Mouse (Mus musculus) liver, adult 2 months (tissue): ENCODE results near the gene Uqcc3. TPM values are rescaled to one million over a fixed set of nuclear protein-coding genes. Genes with fewer than 3 reads are reported as not detected.
"Not testable (repeated sequence)": the region's sequence is repeated elsewhere in the genome, so short reads cannot be mapped to it uniquely, and the experiment has no call there.

Experiments
- DNase-seq: peaks from one replicate; pipeline ENCODE4 v3.0.0-alpha.2; 2011; ENCODE audit warnings: low read depth, low spot score; ENCODE audit errors: extremely low read depth
- H3K27ac ChIP-seq: fragments of 200-500 bp; replicated peaks from 2 replicates; pipeline ENCODE4 v1.5.1; 2012; ENCODE audit warnings: low read depth, mild to moderate bottlenecking, control low read depth, inconsistent platforms, low read length; ENCODE audit not compliant: insufficient read depth
- H3K27me3 ChIP-seq: fragments of 200-500 bp; 2 replicates; pipeline ENCODE4 v1.6.1; 2012; ENCODE audit warnings: mild to moderate bottlenecking, moderate library complexity, low read length, inconsistent platforms; ENCODE audit not compliant: control insufficient read depth, insufficient read depth
- H3K36me3 ChIP-seq: fragments of 200-500 bp; 2 replicates; pipeline ENCODE4 v1.6.1; 2012; ENCODE audit warnings: low read length, inconsistent platforms; ENCODE audit not compliant: control insufficient read depth, insufficient read depth
- H3K4me1 ChIP-seq: fragments of 200-500 bp; 2 replicates; pipeline ENCODE4 v1.6.1; 2011; ENCODE audit warnings: low read length; ENCODE audit not compliant: control insufficient read depth, insufficient read depth
- H3K4me3 ChIP-seq: fragments of 200-500 bp; 2 replicates; pipeline ENCODE4 v1.5.1; 2011; ENCODE audit warnings: low read depth, mild to moderate bottlenecking, control low read depth, low read length, moderate library complexity; ENCODE audit not compliant: insufficient read depth
- H3K79me2 ChIP-seq: fragments of 200-500 bp; 2 replicates; pipeline ENCODE4 v1.6.1; 2012; ENCODE audit warnings: inconsistent platforms, mild to moderate bottlenecking, low read length, moderate library complexity; ENCODE audit not compliant: control insufficient read depth, insufficient read depth
- H3K9ac ChIP-seq: fragments of 200-500 bp; 2 replicates; pipeline ENCODE4 v1.6.1; 2012; ENCODE audit warnings: low read depth, mild to moderate bottlenecking, control low read depth, inconsistent platforms, low read length
- CTCF ChIP-seq: fragments of 200-500 bp; IDR thresholded peaks from 2 replicates; pipeline ENCODE4 v1.5.1; 2011; ENCODE audit warnings: low read depth, low read length, control low read depth
- POLR2A ChIP-seq: fragments of 200-500 bp; IDR thresholded peaks from 2 replicates; pipeline ENCODE4 v1.6.1; 2011; ENCODE audit warnings: low read length, control low read depth; ENCODE audit not compliant: insufficient read depth; ENCODE audit errors: extremely low read depth
- WGBS: fragments of 180-500 bp; shearing (Covaris S2); methylation state at CpG from one replicate; pipeline ENCODE4 v1.1.7; 2018; 5-methylcytosine and 5-hydroxymethylcytosine counted together
- polyA plus RNA-seq: library from polyadenylated mRNA; depleted of rRNA; stranded (reverse); fragments of >200 nt; gene quantifications from 2 replicates; pipeline ENCODE4 v1.2.3, GENCODE M21; 2012
- total RNA-seq: library from RNA; depleted of rRNA; stranded (reverse); fragments of >200 nt; gene quantifications from 2 replicates; pipeline ENCODE4 v1.2.3, GENCODE M21; 2014

The Uqcc3 gene
- total and polyA plus RNA-seq, 2 experiments: 27.7 to 32.6 TPM

DNA sequence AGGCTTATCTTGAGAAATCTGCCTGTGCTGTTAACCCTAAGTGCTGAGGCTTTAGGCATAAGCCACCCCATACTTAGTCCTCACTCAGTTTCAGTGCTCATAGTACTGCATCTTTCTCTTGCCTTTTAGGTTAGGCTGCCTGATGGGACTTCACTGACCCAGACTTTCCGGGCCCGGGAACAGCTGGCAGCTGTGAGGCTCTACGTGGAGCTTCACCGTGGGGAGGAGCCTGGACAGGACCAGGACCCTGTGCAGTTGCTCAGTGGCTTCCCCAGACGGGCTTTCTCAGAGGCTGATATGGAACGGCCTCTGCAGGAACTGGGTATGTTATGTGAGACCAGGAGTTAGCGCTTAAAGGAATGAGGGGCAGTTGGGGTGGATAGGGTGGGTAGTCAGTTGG is 5.7 kb downstream of the Uqcc3 start:
- no peak overlapping the region for H3K27ac ChIP-seq
- H3K36me3 ChIP-seq: peaks cover 17% of the 10 kb centered on the region
- peaks cover 12% of the 10 kb centered on the region; the same call in 1 of the 2 replicates for H3K4me1 ChIP-seq
- H3K9ac ChIP-seq: no peak overlapping the region
- H3K79me2 ChIP-seq: no peaks in the 10 kb centered on the region
- TF ChIP-seq POLR2A (no peak), CTCF (no peak)
- no peak for DNase-seq
- H3K27me3 ChIP-seq: no peaks in the 10 kb centered on the region
- H3K4me3 ChIP-seq: no peak overlapping the region
- 91% methylated on average over 7 of the region's 7 CpGs for WGBS

DNA sequence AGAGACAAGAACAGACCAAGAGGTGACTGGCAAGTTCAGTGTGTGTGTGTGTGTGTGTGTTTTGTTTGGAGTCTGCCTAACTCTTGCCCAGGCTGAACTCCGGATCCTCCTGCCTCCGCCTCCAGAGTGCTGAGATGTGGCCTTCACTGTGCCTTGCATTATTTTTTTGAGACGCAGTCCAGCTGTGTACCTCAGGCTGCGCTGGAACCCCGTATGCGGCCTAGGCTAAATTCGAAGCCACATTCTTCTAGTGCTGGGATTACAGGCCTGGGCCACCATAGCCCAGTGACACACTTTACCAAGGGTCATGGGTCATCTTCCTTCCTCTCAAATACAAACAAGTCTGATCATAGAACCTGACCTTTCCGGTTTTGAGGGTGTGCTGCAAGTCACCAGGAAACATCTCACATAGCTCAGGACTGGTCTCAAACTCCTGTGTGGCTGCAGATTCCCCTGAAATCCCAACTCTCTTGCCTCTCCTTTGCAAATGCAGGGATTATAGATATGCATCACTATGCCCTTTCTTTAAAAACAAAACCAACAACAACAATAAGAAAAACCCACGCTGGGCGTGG is 8.4 kb downstream of the Uqcc3 start:
- WGBS: 27% methylated on average over 10 of the region's 10 CpGs
- no peak for TF ChIP-seq POLR2A
- Histone ChIP-seq H3K36me3 (peaks cover 17% of the 10 kb centered on the region), H3K4me1 (peaks cover 13% of the 10 kb centered on the region; the same call in 1 of the 2 replicates), H3K27me3 (no peaks in the 10 kb centered on the region), H3K79me2 (no peaks in the 10 kb centered on the region), H3K4me3 (peak overlapping the region; percentile 82), H3K27ac (peak overlapping the region; percentile 83), H3K9ac (peak overlapping the region; percentile 88)
- DNase-seq: peak; percentile 86

DNA sequence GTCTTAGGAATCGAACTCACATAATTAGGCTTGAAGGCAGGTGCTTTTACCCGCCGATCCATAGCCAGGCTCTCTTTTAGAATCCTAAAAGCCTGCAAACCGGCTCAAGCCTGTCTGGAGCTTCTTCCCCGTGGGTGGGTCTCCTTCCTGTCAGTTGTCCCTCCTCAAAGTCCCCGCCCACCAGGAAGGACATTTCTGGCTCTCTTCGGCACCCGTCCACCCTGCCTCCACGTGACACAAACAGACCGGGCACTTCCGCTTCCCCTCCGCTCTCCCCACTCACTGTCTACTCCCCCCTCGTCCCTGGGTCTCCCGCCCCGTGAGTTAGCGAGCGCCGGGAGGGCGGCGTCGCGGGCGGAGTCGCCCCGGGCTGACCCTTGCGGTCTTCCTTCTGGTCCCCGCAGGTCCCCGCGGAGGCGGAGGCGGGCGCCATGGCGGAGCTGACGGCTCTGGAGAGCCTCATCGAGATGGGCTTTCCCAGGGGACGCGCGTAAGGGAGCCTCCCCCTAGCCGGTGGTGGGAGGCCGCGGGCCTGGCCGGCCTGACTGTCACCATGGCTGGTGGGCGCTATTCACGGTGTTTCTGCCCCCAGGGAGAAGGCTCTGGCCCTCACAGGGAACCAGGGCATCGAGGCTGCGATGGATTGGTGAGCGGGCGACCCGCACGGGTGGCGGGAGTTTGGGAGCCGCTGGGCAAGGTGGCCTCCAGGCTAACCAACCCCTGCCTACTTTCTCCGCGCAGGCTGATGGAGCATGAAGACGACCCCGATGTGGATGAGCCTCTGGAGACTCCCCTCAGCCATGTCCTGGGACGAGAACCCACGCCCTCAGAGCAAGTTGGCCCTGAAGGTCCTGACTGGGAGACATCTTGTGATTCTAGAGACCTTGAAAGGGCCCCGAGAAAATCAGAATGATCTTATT is 9.2 kb downstream of the Uqcc3 start, which contains the start of gene Ubxn1:
Gene Ubxn1 (plus strand): TSS at position 230 of the 920 bp plus-strand sequence.
- Histone ChIP-seq H3K9ac (peak within 1 kb of the TSS; percentile 88), H3K27me3 (no peaks in the 10 kb centered on the region), H3K4me3 (peak within 1 kb of the TSS; percentile 82), H3K36me3 (peaks cover 16% of the 10 kb centered on the region), H3K27ac (peak within 1 kb of the TSS; percentile 83), H3K4me1 (peaks cover 13% of the 10 kb centered on the region; the same call in 1 of the 2 replicates), H3K79me2 (no peaks in the 10 kb centered on the region)
- DNase-seq: peak; percentile 96
- TF ChIP-seq POLR2A (peak; percentile 67; the same call in 1 of the 2 replicates), CTCF (no peak)
- WGBS: under 1% methylated on average over 57 of the region's 59 CpGs

DNA sequence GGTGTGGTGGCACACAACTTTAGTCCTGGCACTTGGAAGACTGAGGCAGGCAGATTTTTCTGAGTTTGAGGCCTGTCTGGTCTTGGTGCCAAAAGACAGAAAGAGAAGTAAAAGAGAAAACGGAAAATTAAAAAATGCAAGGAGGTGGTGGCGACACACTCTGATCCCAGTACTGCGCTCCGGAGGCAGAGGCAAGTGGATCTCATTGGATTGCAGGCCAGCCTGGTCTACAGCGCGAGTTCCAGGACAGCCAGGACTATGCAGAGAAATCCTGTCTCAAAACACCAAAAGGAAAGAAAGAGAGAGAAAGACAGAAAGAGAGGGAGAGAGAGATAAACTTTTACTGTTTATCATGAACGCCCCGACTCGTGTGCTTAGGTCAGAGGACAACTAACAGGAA is 9.9 kb downstream of the Uqcc3 start:
- no peaks in the 10 kb centered on the region for H3K79me2 ChIP-seq
- H3K9ac ChIP-seq: peak overlapping the region; percentile 39
- H3K36me3 ChIP-seq: peaks cover 16% of the 10 kb centered on the region
- H3K4me1 ChIP-seq: peaks cover 13% of the 10 kb centered on the region; the same call in 1 of the 2 replicates
- WGBS: 6% methylated on average over 9 of the region's 9 CpGs
- no peaks in the 10 kb centered on the region for H3K27me3 ChIP-seq
- H3K27ac ChIP-seq: peak overlapping the region; percentile 56
- H3K4me3 ChIP-seq: peak overlapping the region; percentile 82
- TF ChIP-seq POLR2A: no peak
- TF ChIP-seq CTCF: no peak
- DNase-seq: no peak

DNA sequence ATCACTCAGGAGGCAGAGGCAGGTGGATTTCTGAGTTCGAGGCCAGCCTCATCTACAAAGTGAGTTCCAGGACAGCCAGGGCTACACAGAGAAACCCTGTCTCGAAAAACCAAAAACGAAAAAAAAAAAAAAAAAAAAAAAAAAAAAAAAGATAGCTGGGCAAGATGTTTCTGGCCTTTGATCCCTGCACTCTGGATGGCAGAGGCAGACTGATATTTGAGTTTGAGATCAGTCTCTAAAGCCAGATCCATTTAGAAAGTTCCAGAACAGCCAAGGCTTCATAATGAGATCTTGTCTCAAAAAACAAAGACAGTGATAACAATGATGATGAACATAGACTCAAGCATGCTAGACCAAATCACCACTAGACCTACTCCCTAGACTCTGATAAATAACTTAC is 10.3 kb downstream of the Uqcc3 start:
- not testable (repeated sequence) for H3K27me3 ChIP-seq, H3K9ac ChIP-seq, H3K4me3 ChIP-seq, H3K79me2 ChIP-seq
- DNase-seq: peak; percentile 82
- peak overlapping the region; percentile 63 for H3K27ac ChIP-seq
- peaks cover 13% of the 10 kb centered on the region; the same call in 1 of the 2 replicates for H3K4me1 ChIP-seq
- H3K36me3 ChIP-seq: peaks cover 13% of the 10 kb centered on the region
- 24% methylated on average over 3 of the region's 3 CpGs for WGBS
